Mouse (Mus musculus) stomach, postnatal 0 days (tissue): ENCODE data around the gene Pygl. TPM values are rescaled to one million over a fixed set of nuclear protein-coding genes. Genes with fewer than 3 reads are reported as not detected.

Source experiments
- ATAC-seq: fragments of 200-750 bp; cut with Nextera tagmentation; 2 replicates; pipeline ENCODE4 v1.8.0; 2017; ENCODE audit not compliant: low FRiP score, low TSS enrichment
- DNase-seq: peaks from one replicate; pipeline ENCODE4 v3.0.0-alpha.2; 2016; ENCODE audit warnings: low spot score
- H3K27ac ChIP-seq: fragments of 300-500 bp; sonication (generic); replicated peaks from 2 replicates; pipeline ENCODE4 v1.5.1; 2014; ENCODE audit warnings: mild to moderate bottlenecking, control low read depth
- H3K27me3 ChIP-seq: fragments of 300-500 bp; sonication (generic); 2 replicates; pipeline ENCODE4 v1.6.1; 2014; ENCODE audit warnings: low read length; ENCODE audit not compliant: control insufficient read depth, insufficient read depth
- H3K36me3 ChIP-seq: fragments of 300-500 bp; sonication (generic); 2 replicates; pipeline ENCODE4 v1.6.1; 2014; ENCODE audit warnings: low read length, mixed read lengths; ENCODE audit not compliant: control insufficient read depth, insufficient read depth
- H3K4me1 ChIP-seq: fragments of 300-500 bp; sonication (generic); replicated peaks from 2 replicates; pipeline ENCODE4 v1.6.1; 2014; ENCODE audit warnings: antibody characterized with exemption; ENCODE audit not compliant: control insufficient read depth, insufficient read depth
- H3K4me2 ChIP-seq: fragments of 300-500 bp; sonication (generic); replicated peaks from 2 replicates; pipeline ENCODE4 v1.6.1; 2014; ENCODE audit warnings: low read depth, mild to moderate bottlenecking, control low read depth, moderate library complexity
- H3K4me3 ChIP-seq: fragments of 300-500 bp; sonication (generic); 2 replicates; pipeline ENCODE4 v1.5.1; 2014; ENCODE audit warnings: low read depth, low read length, control low read depth
- H3K9ac ChIP-seq: fragments of 300-500 bp; sonication (generic); 2 replicates; pipeline ENCODE4 v1.6.1; 2014; ENCODE audit warnings: mild to moderate bottlenecking, low read length, control low read depth, mixed read lengths
- H3K9me3 ChIP-seq: fragments of 300-500 bp; sonication (generic); 2 replicates; pipeline ENCODE4 v1.6.1; 2016; ENCODE audit warnings: low read length; ENCODE audit not compliant: control insufficient read depth
- CTCF ChIP-seq: IDR thresholded peaks from 2 replicates; pipeline ENCODE4 v1.5.1; 2016; ENCODE audit warnings: antibody characterized with exemption, low read depth, mild to moderate bottlenecking, moderate library complexity
- EP300 ChIP-seq: optimal IDR thresholded peaks from 2 replicates; pipeline ENCODE3; 2016; ENCODE audit warnings: antibody characterized with exemption
- WGBS: fragments of 180-500 bp; shearing (Covaris S2); extraction: QIAGEN DNeasy Blood & Tissue Kit; methylation state at CpG from one replicate; pipeline ENCODE4 v1.1.7; 2014; 5-methylcytosine and 5-hydroxymethylcytosine counted together
- polyA plus RNA-seq: library from polyadenylated mRNA; unstranded; fragments of >200 nt; fragmentation: Nextera tagmentation; extraction: Ambion mirVana; gene quantifications from 2 replicates; pipeline ENCODE4 v1.2.1, GENCODE M21; 2015

Gene Pygl
- polyA plus RNA-seq, 1 experiment from 2014 or later = 18.3 TPM

DNA sequence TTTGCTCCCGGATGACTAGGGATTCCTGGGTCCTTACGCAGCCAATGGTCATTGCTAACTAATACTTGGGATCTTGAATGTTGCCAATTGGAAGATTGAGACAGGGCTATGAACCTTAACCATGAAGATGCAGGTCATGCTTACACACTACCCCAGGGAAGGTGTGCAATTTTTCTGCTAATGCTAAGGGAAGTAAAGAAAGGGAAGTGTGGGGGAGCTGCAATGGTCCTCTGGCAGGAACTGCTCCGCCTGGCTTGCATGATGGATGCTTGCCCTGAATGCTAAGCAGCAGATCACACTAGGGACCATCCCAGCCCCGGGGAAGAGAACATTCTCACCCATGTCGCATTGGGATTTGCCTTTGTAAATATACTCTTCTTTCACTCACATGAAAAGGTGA, 9.9 kb downstream of the Pygl start:
- H3K9ac ChIP-seq = no peak overlapping the region
- ATAC-seq (no peak), DNase-seq (no peak)
- no peak overlapping the region for H3K4me2 ChIP-seq
- 0 out of 2 replicates have a peak, but pooled peaks cover 2% of the 10 kb centered on the region for H3K4me1 ChIP-seq
- no peak overlapping the region for H3K4me3 ChIP-seq
- no peak overlapping the region for H3K27ac ChIP-seq
- TF ChIP-seq EP300 (no peak), CTCF (no peak)
- H3K36me3 ChIP-seq = no peaks in the 10 kb centered on the region
- H3K9me3 ChIP-seq = no peaks in the 10 kb centered on the region
- WGBS = 66% methylated on average over 5 of the region's 5 CpGs
- no peaks in the 10 kb centered on the region for H3K27me3 ChIP-seq

- Histone ChIP-seq H3K4me3 (no peak overlapping the region), H3K27me3 (no peaks in the 10 kb centered on the region), H3K4me1 (0 out of 2 replicates have a peak, but pooled peaks cover 1% of the 10 kb centered on the region), H3K9ac (no peak overlapping the region), H3K9me3 (no peaks in the 10 kb centered on the region), H3K4me2 (no peak overlapping the region), H3K27ac (no peak overlapping the region), H3K36me3 (no peaks in the 10 kb centered on the region)
- TF ChIP-seq EP300 (no peak), CTCF (no peak)
- DNase-seq (no peak), ATAC-seq (no peak)
- WGBS = 62% methylated on average over 8 of the region's 8 CpGs
These were observed 12.3 kb downstream of the Pygl start for GRCm38 (mm10) chr12:70218795-70219540.

DNA sequence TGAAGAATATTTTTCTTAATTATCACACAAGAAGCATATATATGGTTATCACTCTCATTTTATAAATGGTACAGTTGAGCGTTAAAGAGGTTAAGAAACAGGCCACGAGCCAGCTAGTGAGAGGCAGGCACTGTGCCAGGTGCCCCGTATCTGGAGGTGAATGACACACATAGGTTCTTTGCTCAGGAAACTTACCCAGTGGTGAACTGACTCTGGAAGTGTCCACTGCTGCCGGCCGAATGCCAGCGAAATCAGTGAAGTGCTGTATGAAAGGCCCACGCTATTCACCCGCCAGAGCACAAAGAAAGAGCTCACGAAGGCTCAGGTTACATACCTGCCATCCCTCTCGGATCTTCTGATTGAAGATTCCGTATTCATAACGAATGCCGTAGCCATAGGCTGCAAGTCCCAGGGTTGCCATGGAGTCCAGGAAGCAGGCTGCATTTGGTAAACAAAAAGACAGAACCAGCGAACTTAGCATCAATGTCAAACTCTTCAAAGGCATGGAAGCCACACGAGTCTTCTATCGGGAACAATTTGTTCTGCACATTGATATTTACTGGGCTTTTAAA, 15.0 kb downstream of the Pygl start:
- H3K27me3 ChIP-seq = no peaks in the 10 kb centered on the region
- H3K4me1 ChIP-seq = no peaks in the 10 kb centered on the region
- no peak overlapping the region for H3K27ac ChIP-seq
- WGBS = 56% methylated on average over 16 of the region's 16 CpGs
- no peak for ATAC-seq
- TF ChIP-seq CTCF (no peak), EP300 (no peak)
- H3K9me3 ChIP-seq = no peaks in the 10 kb centered on the region
- peaks cover 3% of the 10 kb centered on the region; the same call in 1 of the 2 replicates for H3K36me3 ChIP-seq
- DNase-seq = no peak
- no peak overlapping the region for H3K4me2 ChIP-seq
- H3K9ac ChIP-seq = no peak overlapping the region
- no peak overlapping the region for H3K4me3 ChIP-seq

- no peak overlapping the region for H3K4me3 ChIP-seq
- TF ChIP-seq CTCF (no peak), EP300 (no peak)
- H3K4me1 ChIP-seq = no peaks in the 10 kb centered on the region
- DNase-seq (no peak), ATAC-seq (no peak)
- H3K27ac ChIP-seq = no peak overlapping the region
- peaks cover 3% of the 10 kb centered on the region; the same call in 1 of the 2 replicates for H3K36me3 ChIP-seq
- no peaks in the 10 kb centered on the region for H3K27me3 ChIP-seq
- 80% methylated on average over 8 of the region's 8 CpGs for WGBS
- no peaks in the 10 kb centered on the region for H3K9me3 ChIP-seq
- no peak overlapping the region for H3K4me2 ChIP-seq
- H3K9ac ChIP-seq = no peak overlapping the region
These were observed 17.0 kb downstream of the Pygl start for GRCm38 (mm10) chr12:70214281-70214680.

DNA sequence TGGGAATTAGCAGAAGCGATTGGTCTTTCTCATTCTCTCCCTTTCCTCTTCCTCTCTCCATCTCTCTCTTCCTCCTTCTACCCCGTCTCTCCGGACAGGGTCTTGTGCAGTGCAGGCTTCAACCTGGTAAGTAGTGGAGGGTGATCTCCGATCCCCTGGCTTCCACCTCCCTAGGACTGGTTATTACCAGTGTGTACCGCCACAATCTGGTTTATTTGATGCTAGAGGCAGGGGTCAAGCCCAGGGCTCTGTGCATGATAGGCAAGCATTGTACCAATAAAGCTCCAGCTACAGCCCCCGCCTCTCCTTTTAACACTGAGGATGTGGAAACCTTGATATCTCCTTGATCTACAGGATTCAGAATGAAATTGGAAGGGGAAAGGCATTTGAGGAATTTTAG, 17.7 kb downstream of the Pygl start:
- Histone ChIP-seq H3K9me3 (no peaks in the 10 kb centered on the region), H3K9ac (no peak overlapping the region), H3K4me2 (no peak overlapping the region), H3K4me3 (no peak overlapping the region), H3K4me1 (no peaks in the 10 kb centered on the region), H3K36me3 (peaks cover 6% of the 10 kb centered on the region; the same call in 1 of the 2 replicates), H3K27ac (no peak overlapping the region), H3K27me3 (no peaks in the 10 kb centered on the region)
- no peak for TF ChIP-seq CTCF
- no peak for TF ChIP-seq EP300
- 90% methylated on average over 6 of the region's 6 CpGs for WGBS
- ATAC-seq (no peak), DNase-seq (no peak)

DNA sequence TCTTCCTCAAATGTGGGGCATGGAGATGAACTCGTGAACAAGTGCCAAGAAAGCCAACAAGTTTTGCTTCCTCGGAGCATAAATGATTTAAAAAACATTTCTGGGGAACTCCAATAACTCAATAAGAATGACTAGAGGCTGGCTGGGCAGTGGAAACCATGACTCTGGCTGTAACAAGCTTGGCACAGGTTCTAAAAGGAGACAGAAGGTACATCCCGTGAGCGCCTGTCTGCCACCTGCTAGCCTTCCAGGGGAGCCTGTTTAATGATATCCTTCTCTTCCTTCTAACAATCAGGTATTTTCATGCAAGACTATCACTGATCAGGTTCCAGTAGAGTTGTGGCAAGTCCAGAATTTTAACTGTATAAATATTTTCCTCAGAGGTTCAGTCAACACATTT, 18.8 kb downstream of the Pygl start:
- Histone ChIP-seq H3K9me3 (no peaks in the 10 kb centered on the region), H3K4me2 (no peak overlapping the region), H3K27ac (no peak overlapping the region), H3K36me3 (peaks cover 6% of the 10 kb centered on the region; the same call in 1 of the 2 replicates), H3K9ac (no peak overlapping the region), H3K4me1 (no peaks in the 10 kb centered on the region), H3K4me3 (no peak overlapping the region), H3K27me3 (no peaks in the 10 kb centered on the region)
- ATAC-seq (no peak), DNase-seq (no peak)
- TF ChIP-seq EP300 (no peak), CTCF (no peak)
- WGBS = 82% methylated on average over 4 of the region's 4 CpGs
